Mouse (Mus musculus): Measurements from ENCODE around the gene Fbxo5. TPM values are rescaled to one million over a fixed set of nuclear protein-coding genes. Genes with fewer than 3 reads are reported as not detected.

The Fbxo5 gene
- polyA plus RNA-seq, 1 experiment from 2014 or later = 89.3 TPM

Other genes with a start within 250 kb of the Fbxo5 start
- 1.9 TPM in 2 replicates for gene Myct1, start 211.8 kb downstream of the Fbxo5 start, polyA plus RNA-seq (2015; fragmentation: Nextera tagmentation; extraction: Ambion mirVana)
- gene Vip, start 166.4 kb downstream of the Fbxo5 start, polyA plus RNA-seq (2015; fragmentation: Nextera tagmentation; extraction: Ambion mirVana) = 0.07 and 0.22 TPM in 2 replicates
- 6.0 and 6.6 TPM in 2 replicates for gene Mtrf1l, start 18.3 kb upstream of the Fbxo5 start, polyA plus RNA-seq (2015; fragmentation: Nextera tagmentation; extraction: Ambion mirVana)
- 0.03 TPM in 1 of 2 replicates, not detected in the other for gene Rgs17, start 116.8 kb upstream of the Fbxo5 start, polyA plus RNA-seq (2015; fragmentation: Nextera tagmentation; extraction: Ambion mirVana)

All from liver, embryonic 15.5 days (tissue).